Mouse (Mus musculus) ovary, adult 18-20 months (tissue): ENCODE measurements around the gene Ppard.

Experiments used
- DNase-seq: peaks from one replicate; pipeline ENCODE4 v3.0.0; 2022; ENCODE audit warnings: low spot score, mixed read lengths

Ppard gene

GRCm38 (mm10) chr17:28255651-28256050 lies 23.2 kb downstream of the Ppard start:
- no peak for DNase-seq

- DNase-seq, result no peak
Measured at GRCm38 (mm10) chr17:28256651-28257328, 24.3 kb downstream of the Ppard start.

- DNase-seq, result no peak
Measured at GRCm38 (mm10) chr17:28258325-28258724, 25.8 kb downstream of the Ppard start.

GRCm38 (mm10) chr17:28259890-28260542 lies 27.5 kb downstream of the Ppard start:
- no peak for DNase-seq

GRCm38 (mm10) chr17:28260543-28260909 lies 28.0 kb downstream of the Ppard start:
- DNase-seq, result no peak

GRCm38 (mm10) chr17:28261795-28262194 lies 29.3 kb downstream of the Ppard start:
- peak; percentile 41 for DNase-seq

- DNase-seq, result no peak
Measured at GRCm38 (mm10) chr17:28263181-28263894, 30.8 kb downstream of the Ppard start.

GRCm38 (mm10) chr17:28267251-28267650 lies 34.8 kb downstream of the Ppard start:
- no peak for DNase-seq

- no peak for DNase-seq
Measured at GRCm38 (mm10) chr17:28270165-28270564, 37.7 kb downstream of the Ppard start.

- no peak for DNase-seq
Measured at GRCm38 (mm10) chr17:28271537-28272266, 39.2 kb downstream of the Ppard start.

- DNase-seq, result peak; percentile 49
Measured at GRCm38 (mm10) chr17:28272281-28272680, 39.8 kb downstream of the Ppard start.

GRCm38 (mm10) chr17:28272837-28273236 lies 40.3 kb downstream of the Ppard start:
- no peak for DNase-seq

GRCm38 (mm10) chr17:28274739-28275138 lies 42.2 kb downstream of the Ppard start:
- no peak for DNase-seq

GRCm38 (mm10) chr17:28277226-28277625 lies 44.7 kb downstream of the Ppard start:
- DNase-seq, result no peak

GRCm38 (mm10) chr17:28277721-28278120 lies 45.2 kb downstream of the Ppard start:
- no peak for DNase-seq

- no peak for DNase-seq
Measured at GRCm38 (mm10) chr17:28278156-28278555, 45.7 kb downstream of the Ppard start.

- no peak for DNase-seq
Measured at GRCm38 (mm10) chr17:28279236-28279635, 46.7 kb downstream of the Ppard start.

GRCm38 (mm10) chr17:28279780-28280422 lies 47.4 kb downstream of the Ppard start:
- DNase-seq, result peak; percentile 37

GRCm38 (mm10) chr17:28280423-28280800 lies 47.9 kb downstream of the Ppard start:
- no peak for DNase-seq

- DNase-seq, result no peak
Measured at GRCm38 (mm10) chr17:28280831-28281377, 48.4 kb downstream of the Ppard start.

GRCm38 (mm10) chr17:28281866-28282441 lies 49.5 kb downstream of the Ppard start:
- DNase-seq, result no peak
